27 mouse cellular contexts compared by ENCODE assay signal in the genomic region with DNA sequence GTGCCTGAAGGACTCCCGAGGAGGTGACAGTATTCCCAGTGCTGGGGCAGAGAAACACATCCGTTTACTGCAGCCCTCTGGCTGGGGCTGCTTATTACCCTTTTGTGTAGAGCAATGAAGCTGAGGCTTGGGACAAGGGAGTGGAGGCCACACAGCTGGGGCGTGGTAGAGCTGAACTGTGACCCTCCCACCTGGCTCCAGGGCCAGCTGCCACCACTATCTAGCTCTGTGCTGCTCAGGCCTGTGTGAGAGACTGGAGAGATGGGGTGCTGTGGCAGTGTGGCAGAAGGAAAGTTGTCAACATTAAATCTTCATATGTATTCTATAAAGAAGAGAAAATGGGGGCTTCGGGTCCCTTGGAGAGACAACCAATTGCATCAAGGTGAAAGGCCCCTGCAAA. TPM values are rescaled to one million over a fixed set of nuclear protein-coding genes. Genes with fewer than 3 reads are reported as not detected.
"Had no signal": no experiment of that assay in that cellular context is flagged by ENCODE, and none has a peak within 500 bp of the region (broad histone marks: within the 10 kb centered on the region; RNA-seq: fewer than 3 reads in every experiment).

No protein-coding gene starts in this region.

- H3K4me3 ChIP-seq: gastrocnemius, adult 2 months; heart, embryonic 10.5 days; heart, embryonic 12.5 days; hindbrain, embryonic 10.5 days; hindbrain, embryonic 12.5 days; intestine, embryonic 15.5 days; layer of hippocampus, adult 2 months; limb, embryonic 13.5 days; limb, embryonic 15.5 days; liver, embryonic 12.5 days had no signal

- H3K36me3 ChIP-seq: heart, embryonic 10.5 days; heart, embryonic 12.5 days; hindbrain, embryonic 10.5 days; hindbrain, embryonic 12.5 days; intestine, embryonic 15.5 days; limb, embryonic 13.5 days; limb, embryonic 15.5 days; liver, embryonic 12.5 days had no signal

- H3K27me3 ChIP-seq: hindbrain, embryonic 12.5 days; intestine, embryonic 15.5 days; limb, embryonic 13.5 days; limb, embryonic 15.5 days; liver, embryonic 12.5 days had no signal

- DNase-seq: gastrocnemius, adult 2 months; gastrocnemius, postnatal 10 days; gastrocnemius, postnatal 25 days; heart, adult 18-20 months; heart, postnatal 10 days; heart, postnatal 4 days; kidney, adult 18-20 months; kidney, adult 8-10 months; kidney, postnatal 10 days; kidney, postnatal 25 days; kidney, postnatal 4 days; layer of hippocampus, postnatal 36 days; left cerebral cortex, postnatal 4 days had no signal

- H3K9ac ChIP-seq: heart, embryonic 12.5 days; hindbrain, embryonic 12.5 days; hindbrain, embryonic 14.5 days; intestine, embryonic 15.5 days; limb, embryonic 13.5 days; limb, embryonic 15.5 days; liver, embryonic 12.5 days; liver, embryonic 14.5 days had no signal

- H3K4me2 ChIP-seq: heart, embryonic 12.5 days; hindbrain, embryonic 12.5 days; hindbrain, embryonic 14.5 days; intestine, embryonic 15.5 days; limb, embryonic 13.5 days; limb, embryonic 15.5 days; liver, embryonic 12.5 days had no signal

- ATAC-seq: hindbrain, embryonic 16.5 days; inflammation-experienced regulatory T-cells, adult 6 months; intestine, embryonic 15.5 days; liver, embryonic 12.5 days had no signal

- H3K9me3 ChIP-seq: heart, embryonic 10.5 days; heart, embryonic 12.5 days; hindbrain, embryonic 10.5 days; hindbrain, embryonic 12.5 days; intestine, embryonic 15.5 days; limb, embryonic 13.5 days; limb, embryonic 15.5 days; liver, embryonic 12.5 days had no signal

- H3K27ac ChIP-seq: gastrocnemius, adult 2 months; heart, embryonic 10.5 days; hindbrain, embryonic 10.5 days; hindbrain, embryonic 12.5 days; hindbrain, embryonic 14.5 days; intestine, embryonic 15.5 days; layer of hippocampus, adult 2 months; limb, embryonic 13.5 days; limb, embryonic 15.5 days; liver, embryonic 12.5 days; liver, embryonic 14.5 days had no signal

- H3K4me1 ChIP-seq: heart, embryonic 10.5 days; hindbrain, embryonic 10.5 days; hindbrain, embryonic 12.5 days; intestine, embryonic 15.5 days; limb, embryonic 13.5 days; limb, embryonic 15.5 days; liver, embryonic 12.5 days had no signal

RNA-seq across cellular contexts. Expression of a gene that starts 11.6 kb away (rescaled TPM):
- polyA plus RNA-seq: heart, embryonic 12.5 days; inflammation-experienced regulatory T-cells, adult 6 months; kidney, embryonic 14.5 days had no signal
